Mouse (Mus musculus) bone marrow, adult 2 months (tissue): ENCODE measurements around the gene Ucn. TPM values are rescaled to one million over a fixed set of nuclear protein-coding genes. Genes with fewer than 3 reads are reported as not detected.

Source experiments
- H3K27ac ChIP-seq: fragments of 200-500 bp; 2 replicates; pipeline ENCODE4 v1.5.1; 2012; ENCODE audit warnings: low read depth, mild to moderate bottlenecking, control low read depth, inconsistent platforms, low read length; ENCODE audit not compliant: control insufficient read depth, poor library complexity, insufficient read depth
- H3K4me1 ChIP-seq: fragments of 200-500 bp; 2 replicates; pipeline ENCODE4 v1.6.1; 2011; ENCODE audit warnings: low read length; ENCODE audit not compliant: control insufficient read depth, insufficient read depth
- H3K4me3 ChIP-seq: fragments of 200-500 bp; replicated peaks from 2 replicates; pipeline ENCODE3; 2011; ENCODE audit warnings: mild to moderate bottlenecking, low read depth, low read length, control low read depth; ENCODE audit not compliant: control insufficient read depth
- CTCF ChIP-seq: fragments of 200-500 bp; IDR thresholded peaks from 2 replicates; pipeline ENCODE4 v1.5.1; 2011; ENCODE audit warnings: low read length, control low read depth; ENCODE audit not compliant: control insufficient read depth, insufficient read depth
- POLR2A ChIP-seq: fragments of 200-500 bp; IDR thresholded peaks from 2 replicates; pipeline ENCODE4 v1.6.1; 2011; ENCODE audit warnings: low read depth, mild to moderate bottlenecking, control low read depth, low read length, borderline replicate concordance; ENCODE audit not compliant: control insufficient read depth
- WGBS: fragments of 180-500 bp; shearing (Covaris S2); methylation state at CpG from one replicate; pipeline ENCODE4 v1.1.7; 2018; 5-methylcytosine and 5-hydroxymethylcytosine counted together
- polyA plus RNA-seq: library from polyadenylated mRNA; stranded (reverse); fragments of >200 nt; gene quantifications from 2 replicates; pipeline ENCODE4 v1.2.4, GENCODE M21; 2011; ENCODE audit warnings: low replicate concordance; ENCODE audit not compliant: missing spikeins, insufficient read depth, insufficient read length

Gene Ucn
- polyA plus RNA-seq = not detected in 2 replicates

DNA sequence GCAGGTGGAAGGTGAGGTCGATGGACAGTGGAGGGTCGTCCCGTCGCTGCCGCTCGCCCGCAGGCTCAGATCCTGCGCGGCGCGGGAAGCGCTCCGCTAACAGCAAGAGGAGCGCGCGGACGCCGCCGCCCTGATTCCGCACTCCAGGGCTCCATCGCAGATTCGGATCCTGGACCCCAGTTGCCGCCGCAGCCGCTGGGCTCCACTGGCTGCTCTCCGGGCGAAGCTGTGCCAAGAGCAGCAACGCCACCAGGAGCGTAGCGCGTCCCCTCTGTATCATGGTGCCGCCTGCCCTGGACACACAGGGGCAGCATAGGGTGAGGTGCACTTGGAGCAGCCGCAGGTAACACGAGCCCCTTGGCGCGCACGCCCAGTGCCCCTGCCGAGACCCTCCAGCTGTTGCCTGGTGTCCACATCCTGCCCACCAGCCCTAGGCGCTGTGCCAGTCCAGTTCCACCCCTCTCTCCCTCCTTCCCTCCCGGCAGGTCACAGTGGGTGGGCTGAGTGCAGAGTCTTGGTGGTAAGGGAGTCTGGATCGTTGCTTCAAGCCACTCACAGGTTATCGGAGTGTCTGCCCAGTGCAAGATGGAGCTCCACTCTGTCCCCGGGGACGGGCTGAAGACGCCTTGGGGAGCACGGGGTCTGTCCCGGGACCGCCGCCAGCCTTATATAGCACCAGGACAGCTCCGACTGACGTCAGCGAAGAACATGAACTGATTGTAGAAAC, at the start of gene Ucn:
Gene Ucn, minus strand, starts transcription at position 589 of the 727 bp plus-strand sequence.
- no peaks in the 10 kb centered on the region; the same call in 1 of the 2 replicates for H3K4me1 ChIP-seq
- 6% methylated on average over 52 of the region's 52 CpGs for WGBS
- H3K4me3 ChIP-seq = no peak within 1 kb of the TSS
- TF ChIP-seq POLR2A = no peak
- TF ChIP-seq CTCF = no peak
- no peak within 1 kb of the TSS for H3K27ac ChIP-seq

DNA sequence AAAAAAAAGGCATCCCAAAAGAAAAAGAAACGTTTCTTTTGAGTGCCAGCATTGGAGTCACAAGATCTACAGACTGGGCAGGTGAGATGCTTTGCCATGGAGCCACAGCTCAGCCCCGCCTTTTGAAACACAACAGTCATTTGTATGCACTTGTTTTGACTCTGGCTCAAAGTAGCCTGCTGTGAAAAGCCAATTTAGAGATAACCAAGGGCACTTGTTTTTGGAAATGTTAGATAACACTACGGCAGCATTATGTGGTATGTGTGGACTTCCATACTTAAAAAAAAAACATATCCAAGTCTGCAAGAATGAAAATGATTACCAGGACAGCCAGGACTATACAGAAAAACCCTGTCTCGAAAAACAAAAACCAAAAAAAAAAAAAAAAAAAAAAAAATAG, 45.0 kb upstream of the Ucn start:
- H3K4me3 ChIP-seq = no peak overlapping the region
- no peak overlapping the region for H3K27ac ChIP-seq
- TF ChIP-seq CTCF (no peak), POLR2A (no peak)
- no peaks in the 10 kb centered on the region for H3K4me1 ChIP-seq
- 44% methylated on average over 4 of the region's 4 CpGs for WGBS

DNA sequence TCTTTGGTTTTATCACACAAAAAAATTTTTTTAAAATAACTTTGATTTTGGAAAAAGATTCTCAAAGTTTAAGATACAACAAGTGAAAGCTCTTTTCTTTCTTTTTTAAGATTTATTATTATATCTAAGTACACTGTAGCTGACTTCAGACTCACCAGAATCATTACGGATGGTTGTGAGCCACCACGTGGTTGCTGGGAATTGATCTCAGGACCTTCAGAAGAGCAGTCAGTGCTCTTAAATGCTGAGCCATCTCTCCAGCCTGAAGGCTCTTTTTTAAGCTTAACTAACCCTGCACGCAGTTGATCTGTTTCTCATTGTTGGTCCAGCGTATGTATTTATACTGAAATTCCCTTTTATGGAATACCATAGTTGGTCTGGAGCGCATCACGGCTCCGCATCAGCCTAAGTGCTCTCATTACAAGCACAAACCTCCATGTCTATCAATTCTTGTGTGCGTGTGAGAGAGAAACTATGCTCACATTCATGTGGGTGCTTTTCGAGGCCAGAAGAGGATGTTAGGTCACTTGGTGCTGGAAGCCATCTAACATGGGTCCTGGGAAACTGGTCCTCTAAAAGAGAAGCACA, 42.6 kb upstream of the Ucn start:
- TF ChIP-seq CTCF (no peak), POLR2A (no peak)
- no peak overlapping the region for H3K27ac ChIP-seq
- H3K4me3 ChIP-seq = no peak overlapping the region
- H3K4me1 ChIP-seq = no peaks in the 10 kb centered on the region
- WGBS = 90% methylated on average over 9 of the region's 9 CpGs

- WGBS = under 1% methylated on average over 59 of the region's 59 CpGs
- peak within 1 kb of the TSS; percentile 92 for H3K27ac ChIP-seq
- H3K4me3 ChIP-seq = peak within 1 kb of the TSS; percentile 95
- TF ChIP-seq CTCF (no peak), POLR2A (peak; percentile 82; the same call in 1 of the 2 replicates)
- no peaks in the 10 kb centered on the region for H3K4me1 ChIP-seq
Measured at GRCm38 (mm10) chr5:31179766-31180630, 41.4 kb upstream of the Ucn start, which contains the start of the genes Gm29609 and Gtf3c2. Gm29609 (minus strand) TSS chr5:31179911. Gtf3c2 (minus strand) TSS chr5:31180144.

GRCm38 (mm10) chr5:31179301-31179765, 40.7 kb upstream of the Ucn start:
- Histone ChIP-seq H3K4me1 (no peaks in the 10 kb centered on the region), H3K27ac (peak overlapping the region; percentile 92), H3K4me3 (peak overlapping the region; percentile 95)
- no peak for TF ChIP-seq CTCF
- TF ChIP-seq POLR2A = peak; percentile 11; the same call in 1 of the 2 replicates
- WGBS = under 1% methylated on average over 25 of the region's 25 CpGs

GRCm38 (mm10) chr5:31168630-31169029, 30.0 kb upstream of the Ucn start:
- no peak overlapping the region for H3K27ac ChIP-seq
- no peak overlapping the region for H3K4me3 ChIP-seq
- H3K4me1 ChIP-seq = no peaks in the 10 kb centered on the region
- TF ChIP-seq POLR2A = no peak
- TF ChIP-seq CTCF = no peak
- 87% methylated on average over 4 of the region's 4 CpGs for WGBS

- Histone ChIP-seq H3K27ac (no peak overlapping the region), H3K4me1 (no peaks in the 10 kb centered on the region; the same call in 1 of the 2 replicates), H3K4me3 (no peak overlapping the region)
- 73% methylated on average over 1 of the region's 1 CpGs for WGBS
- TF ChIP-seq POLR2A (no peak), CTCF (no peak)
Measured at GRCm38 (mm10) chr5:31164878-31165277, 26.2 kb upstream of the Ucn start.
